Mouse (Mus musculus) heart, embryonic 14.5 days (tissue): Measurements from ENCODE around the gene Robo2. TPM values are rescaled to one million over a fixed set of nuclear protein-coding genes. Genes with fewer than 3 reads are reported as not detected.

Source experiments
- ATAC-seq: fragments of 200-750 bp; cut with Nextera tagmentation; 2 replicates; pipeline ENCODE4 v1.8.0; 2017; ENCODE audit warnings: low read depth, moderate TSS enrichment; ENCODE audit not compliant: insufficient number of reproducible peaks, insufficient read depth, low FRiP score
- H3K27ac ChIP-seq, 2 experiments: fragments of 200-500 bp in 1 of 2; fragments of 300-500 bp in 1 of 2; sonication (generic) in 1 of 2; replicated peaks in 1 of 2; 2 replicates each; pipeline ENCODE4 v1.5.1; 2012 to 2014; ENCODE audit warnings: low read depth in 2 of 2, low read length in 2 of 2, control low read depth in 1 of 2, mild to moderate bottlenecking in 1 of 2, mixed read lengths in 1 of 2; ENCODE audit not compliant: control insufficient read depth in 1 of 2, insufficient read depth in 1 of 2
- H3K27me3 ChIP-seq: fragments of 300-500 bp; sonication (generic); 2 replicates; pipeline ENCODE4 v1.6.1; 2014; ENCODE audit warnings: mild to moderate bottlenecking, low read length, control low read depth; ENCODE audit not compliant: control insufficient read depth, insufficient read depth
- H3K36me3 ChIP-seq: fragments of 300-500 bp; sonication (generic); 2 replicates; pipeline ENCODE4 v1.6.1; 2014; ENCODE audit warnings: mild to moderate bottlenecking, control low read depth, low read length, mixed read lengths; ENCODE audit not compliant: control insufficient read depth, insufficient read depth
- H3K4me1 ChIP-seq, 2 experiments: fragments of 200-500 bp in 1 of 2; fragments of 300-500 bp in 1 of 2; sonication (generic) in 1 of 2; 2 replicates each; pipeline ENCODE4 v1.6.1; 2012 to 2014; ENCODE audit warnings: low read length in 2 of 2, control low read depth in 1 of 2, mixed read lengths in 1 of 2; ENCODE audit not compliant: control insufficient read depth in 2 of 2, insufficient read depth in 2 of 2
- H3K4me2 ChIP-seq: fragments of 300-500 bp; sonication (generic); 2 replicates; pipeline ENCODE4 v1.6.1; 2014; ENCODE audit warnings: mild to moderate bottlenecking, low read length
- H3K4me3 ChIP-seq, 2 experiments: fragments of 200-500 bp in 1 of 2; fragments of 300-500 bp in 1 of 2; sonication (generic) in 1 of 2; 2 replicates each; pipeline ENCODE4 v1.5.1; 2012 to 2014; ENCODE audit warnings: low read length in 2 of 2, mild to moderate bottlenecking in 2 of 2, control low read depth in 1 of 2, low read depth in 1 of 2, moderate library complexity in 1 of 2; ENCODE audit not compliant: control insufficient read depth in 1 of 2, insufficient read depth in 1 of 2
- H3K9ac ChIP-seq: fragments of 300-500 bp; sonication (generic); 2 replicates; pipeline ENCODE4 v1.6.1; 2014; ENCODE audit warnings: mild to moderate bottlenecking, low read length
- H3K9me3 ChIP-seq: fragments of 300-500 bp; sonication (generic); 2 replicates; pipeline ENCODE4 v1.6.1; 2016; ENCODE audit warnings: low read length, control low read depth; ENCODE audit not compliant: control insufficient read depth
- WGBS: fragments of 180-500 bp; shearing (Covaris S2); extraction: QIAGEN DNeasy Blood & Tissue Kit; methylation state at CpG from one replicate; pipeline ENCODE4 v1.1.7; 2014; 5-methylcytosine and 5-hydroxymethylcytosine counted together
- polyA plus RNA-seq: library from polyadenylated mRNA; unstranded; fragments of >200 nt; fragmentation: Nextera tagmentation; extraction: Ambion mirVana; gene quantifications from 2 replicates; pipeline ENCODE4 v1.2.1, GENCODE M21; 2014

Robo2 gene
- 8.1 and 8.3 TPM in 2 replicates for polyA plus RNA-seq

GRCm38 (mm10) chr16:74411481-74412251 lies at the start of gene Robo2:
Gene Robo2, minus strand, starts transcription at chr16:74411825.
- H3K9ac ChIP-seq: peak within 1 kb of the TSS; percentile 62
- ATAC-seq: peak; percentile 71
- peaks cover 3 to 7% of the 10 kb centered on the region in 2 experiments; a peak in 3 of 4 replicates for H3K4me1 ChIP-seq
- peaks cover 6% of the 10 kb centered on the region for H3K27me3 ChIP-seq
- peak within 1 kb of the TSS; percentile 1 to 9; a peak in 2 of 4 replicates for H3K27ac ChIP-seq
- H3K36me3 ChIP-seq: no peaks in the 10 kb centered on the region
- peak within 1 kb of the TSS; percentile 51 to 61 for H3K4me3 ChIP-seq
- no peaks in the 10 kb centered on the region for H3K9me3 ChIP-seq
- under 1% methylated on average over 40 of the region's 43 CpGs for WGBS
- peak within 1 kb of the TSS; percentile 99 for H3K4me2 ChIP-seq

DNA sequence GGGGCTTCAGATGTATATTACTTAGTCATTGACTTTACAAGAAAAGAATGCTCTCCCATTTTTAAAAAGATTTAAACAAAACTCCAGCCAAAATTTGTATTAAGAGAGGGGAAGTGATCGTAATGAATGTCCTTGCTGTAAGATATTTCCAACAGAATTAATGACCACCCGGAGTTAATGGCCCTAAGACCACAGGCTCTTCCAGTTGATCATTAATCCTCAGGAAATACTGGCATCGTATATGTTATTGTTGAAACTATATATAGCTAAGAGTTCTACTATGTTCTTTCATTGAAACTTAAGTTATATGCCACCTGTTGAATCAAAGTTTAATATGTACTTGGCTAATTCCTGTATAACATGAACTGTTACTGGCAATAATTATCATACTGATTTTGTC lies 46.5 kb upstream of the Robo2 start:
- no peaks in the 10 kb centered on the region for H3K4me1 ChIP-seq
- H3K4me3 ChIP-seq: no peak overlapping the region
- 78% methylated on average over 3 of the region's 3 CpGs for WGBS
- no peak overlapping the region for H3K9ac ChIP-seq
- no peaks in the 10 kb centered on the region for H3K36me3 ChIP-seq
- ATAC-seq: no peak
- H3K4me2 ChIP-seq: no peak overlapping the region
- H3K27me3 ChIP-seq: no peaks in the 10 kb centered on the region
- no peak overlapping the region for H3K27ac ChIP-seq
- H3K9me3 ChIP-seq: no peaks in the 10 kb centered on the region

DNA sequence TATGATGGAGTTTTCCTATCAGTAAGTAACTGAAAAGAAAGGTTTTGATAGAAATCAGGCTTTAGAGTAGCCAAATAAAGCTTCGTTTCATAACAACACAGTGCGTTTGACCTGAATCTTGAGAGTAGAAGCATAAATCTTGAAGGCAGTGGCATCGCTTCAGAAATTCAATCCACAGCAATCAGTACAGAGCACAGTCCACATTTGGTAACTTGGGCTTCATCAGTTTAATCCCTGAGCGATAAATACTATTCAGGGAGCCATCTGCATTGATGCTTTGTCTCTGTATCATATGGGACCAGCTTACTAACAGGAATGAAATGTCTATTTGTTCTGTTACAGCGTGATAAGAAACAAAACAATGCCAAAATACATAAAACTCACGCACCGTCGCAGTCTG lies 46.1 kb upstream of the Robo2 start:
- no peak for ATAC-seq
- H3K9me3 ChIP-seq: no peaks in the 10 kb centered on the region
- H3K9ac ChIP-seq: no peak overlapping the region
- no peaks in the 10 kb centered on the region for H3K36me3 ChIP-seq
- H3K27me3 ChIP-seq: no peaks in the 10 kb centered on the region
- no peaks in the 10 kb centered on the region for H3K4me1 ChIP-seq
- no peak overlapping the region for H3K4me3 ChIP-seq
- WGBS: 87% methylated on average over 8 of the region's 8 CpGs
- H3K4me2 ChIP-seq: no peak overlapping the region
- H3K27ac ChIP-seq: no peak overlapping the region

DNA sequence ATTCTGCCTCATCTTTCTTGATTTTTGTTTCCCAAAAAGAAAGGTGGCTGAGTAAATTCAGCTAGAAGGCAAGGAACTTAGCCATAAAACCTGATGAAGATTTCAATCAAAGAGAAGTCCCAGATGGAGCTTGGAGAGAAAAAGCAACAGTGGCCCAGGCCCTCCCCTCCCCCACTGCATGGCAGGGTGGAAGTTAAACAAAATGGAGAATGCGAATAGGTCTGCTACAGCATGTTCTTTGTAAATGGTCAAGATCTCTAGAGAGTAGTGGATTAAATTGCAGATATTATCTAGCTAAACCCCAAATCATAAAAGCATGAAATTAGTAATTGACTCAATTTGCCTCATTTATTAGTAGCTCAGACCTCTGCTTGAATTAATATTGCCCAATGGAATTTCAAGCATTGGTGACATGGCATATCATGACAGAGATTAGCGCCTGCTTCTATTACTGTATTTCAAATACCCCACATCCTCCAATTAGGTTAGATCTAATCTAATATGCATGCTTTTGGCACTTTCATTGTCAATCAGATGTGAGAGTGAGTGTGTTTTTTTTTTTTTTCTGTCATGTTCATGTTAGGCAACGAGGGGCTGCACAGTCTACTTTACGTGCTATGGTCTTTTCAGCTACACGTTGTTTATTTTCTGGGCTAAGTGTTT lies 45.3 kb upstream of the Robo2 start:
- 84% methylated on average over 5 of the region's 5 CpGs for WGBS
- Histone ChIP-seq H3K4me3 (no peak overlapping the region), H3K9me3 (no peaks in the 10 kb centered on the region), H3K4me1 (no peaks in the 10 kb centered on the region), H3K27me3 (no peaks in the 10 kb centered on the region), H3K4me2 (no peak overlapping the region), H3K36me3 (no peaks in the 10 kb centered on the region), H3K9ac (no peak overlapping the region), H3K27ac (no peak overlapping the region)
- no peak for ATAC-seq

DNA sequence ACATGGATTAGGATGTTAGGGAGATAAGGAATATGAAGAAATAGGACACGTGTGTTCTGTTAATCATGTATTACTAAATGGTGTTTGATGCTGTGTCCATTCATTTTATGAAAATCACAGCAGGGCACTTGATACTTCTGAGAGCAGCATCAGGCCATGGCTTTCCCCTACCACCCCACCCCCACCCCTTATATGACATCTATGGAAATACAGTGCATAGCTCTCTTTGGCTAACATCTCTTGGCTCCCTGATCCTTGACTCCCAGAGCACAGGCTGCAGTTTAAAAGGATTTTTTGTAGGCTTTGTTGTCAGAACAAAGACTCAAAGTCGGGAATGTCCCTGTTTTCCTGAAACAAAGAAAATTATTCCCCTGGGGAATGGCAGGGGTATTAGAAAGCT lies 43.6 kb upstream of the Robo2 start:
- Histone ChIP-seq H3K4me1 (no peaks in the 10 kb centered on the region), H3K4me2 (no peak overlapping the region), H3K9ac (no peak overlapping the region), H3K9me3 (no peaks in the 10 kb centered on the region), H3K36me3 (no peaks in the 10 kb centered on the region), H3K27ac (no peak overlapping the region), H3K27me3 (no peaks in the 10 kb centered on the region), H3K4me3 (no peak overlapping the region)
- ATAC-seq: no peak
- 47% methylated on average over 2 of the region's 2 CpGs for WGBS

GRCm38 (mm10) chr16:74448025-74448424 lies 36.4 kb upstream of the Robo2 start:
- 76% methylated on average over 4 of the region's 4 CpGs for WGBS
- Histone ChIP-seq H3K9me3 (no peaks in the 10 kb centered on the region), H3K27me3 (no peaks in the 10 kb centered on the region), H3K4me2 (no peak overlapping the region), H3K36me3 (no peaks in the 10 kb centered on the region), H3K4me3 (no peak overlapping the region), H3K4me1 (no peaks in the 10 kb centered on the region), H3K9ac (no peak overlapping the region), H3K27ac (no peak overlapping the region)
- ATAC-seq: no peak

- no peak for ATAC-seq
- no peak overlapping the region for H3K4me3 ChIP-seq
- WGBS: 68% methylated on average over 2 of the region's 2 CpGs
- peaks cover 0 to 4% of the 10 kb centered on the region in 2 experiments; a peak in 2 of 4 replicates for H3K4me1 ChIP-seq
- H3K4me2 ChIP-seq: no peak overlapping the region
- H3K27ac ChIP-seq: no peak overlapping the region
- no peaks in the 10 kb centered on the region for H3K27me3 ChIP-seq
- no peaks in the 10 kb centered on the region for H3K36me3 ChIP-seq
- H3K9me3 ChIP-seq: no peaks in the 10 kb centered on the region
- H3K9ac ChIP-seq: no peak overlapping the region
These were observed 15.4 kb upstream of the Robo2 start for GRCm38 (mm10) chr16:74427071-74427470.
